Mouse (Mus musculus) left cerebral cortex, adult 9 months (tissue): ENCODE measurements at regions not wholly inside any gene's neighbourhood (a gene's known extent, or its start where the extent isn't known, plus 50 kb on each side); places are given as distances from the start of the nearest gene placed in this dataset.

ENCODE experiments used
- DNase-seq, 2 experiments: peaks; one replicate each; pipeline ENCODE4 v3.0.0; 2022; ENCODE audit warnings: low spot score in 2 of 2

- DNase-seq, result no peak
Observed at GRCm38 (mm10) chr1:183853956-183854613, 159.0 kb upstream of the Dusp10 start.

GRCm38 (mm10) chr1:183865111-183865510 lies 148.0 kb upstream of the Dusp10 start:
- no peak for DNase-seq

GRCm38 (mm10) chr1:183865586-183865985 lies 147.5 kb upstream of the Dusp10 start:
- DNase-seq, result no peak

- no peak for DNase-seq
Observed at GRCm38 (mm10) chr1:183868965-183869364, 144.1 kb upstream of the Dusp10 start.

GRCm38 (mm10) chr1:183895936-183896335 lies 117.2 kb upstream of the Dusp10 start:
- DNase-seq, result no peak

GRCm38 (mm10) chr1:183898091-183898490 lies 115.0 kb upstream of the Dusp10 start:
- no peak for DNase-seq

- DNase-seq, result no peak
Observed at GRCm38 (mm10) chr1:183904564-183904963, 108.5 kb upstream of the Dusp10 start.

GRCm38 (mm10) chr1:183905345-183906142 lies 107.6 kb upstream of the Dusp10 start:
- peak; percentile 3 to 26 for DNase-seq

GRCm38 (mm10) chr1:183917656-183918055 lies 95.4 kb upstream of the Dusp10 start:
- DNase-seq, result no peak

GRCm38 (mm10) chr1:183921262-183921661 lies 91.8 kb upstream of the Dusp10 start:
- DNase-seq, result no peak

GRCm38 (mm10) chr1:183928539-183928938 lies 84.6 kb upstream of the Dusp10 start:
- no peak for DNase-seq

GRCm38 (mm10) chr1:183930363-183930982 lies 82.6 kb upstream of the Dusp10 start:
- no peak for DNase-seq

GRCm38 (mm10) chr1:183931141-183931540 lies 82.0 kb upstream of the Dusp10 start:
- DNase-seq, result no peak

- no peak for DNase-seq
Observed at GRCm38 (mm10) chr1:183933845-183934244, 79.3 kb upstream of the Dusp10 start.

- DNase-seq, result no peak
Observed at GRCm38 (mm10) chr1:183937166-183937565, 75.9 kb upstream of the Dusp10 start.

- no peak for DNase-seq
Observed at GRCm38 (mm10) chr1:183938361-183938760, 74.7 kb upstream of the Dusp10 start.

GRCm38 (mm10) chr1:183940706-183941105 lies 72.4 kb upstream of the Dusp10 start:
- no peak for DNase-seq

- DNase-seq, result no peak
Observed at GRCm38 (mm10) chr1:183946241-183946640, 66.9 kb upstream of the Dusp10 start.

- no peak for DNase-seq
Observed at GRCm38 (mm10) chr1:183947066-183947465, 66.0 kb upstream of the Dusp10 start.

GRCm38 (mm10) chr1:183949205-183949604 lies 63.9 kb upstream of the Dusp10 start:
- DNase-seq, result no peak

- no peak for DNase-seq
Observed at GRCm38 (mm10) chr1:183954086-183954485, 59.0 kb upstream of the Dusp10 start.

- DNase-seq, result no peak
Observed at GRCm38 (mm10) chr1:183956391-183956790, 56.7 kb upstream of the Dusp10 start.

- DNase-seq, result no peak
Observed at GRCm38 (mm10) chr1:183961383-183961782, 51.7 kb upstream of the Dusp10 start.
